In genomic region chr6:82135959-82136712, GRCm38 (mm10) we compare ENCODE assay signal across 29 mouse cellular contexts.
DNase-seq lines count a peak whose midpoint lies in the region; ATAC-seq and TF ChIP-seq lines count a peak whose summit lies in the region.
"Had no signal": no experiment of that assay in that cellular context is flagged by ENCODE, and none has a peak within 500 bp of the region (broad histone marks: within the 10 kb centered on the region; RNA-seq: fewer than 3 reads in every experiment).

No protein-coding gene starts in this region.

- no peaks in the 10 kb centered on the region for H3K27me3 ChIP-seq in heart, embryonic 11.5 days (ENCODE audit: control insufficient read depth, insufficient read depth, low read length)
- no peaks in the 10 kb centered on the region for H3K27me3 ChIP-seq in heart, embryonic 12.5 days (replicated peaks)
- no peaks in the 10 kb centered on the region for H3K27me3 ChIP-seq in megakaryocyte, embryonic 14.5 days (replicated peaks)
- H3K27me3 ChIP-seq: hindbrain, embryonic 15.5 days; midbrain, embryonic 12.5 days; neural tube, embryonic 12.5 days had no signal

- TF ChIP-seq POLR2A in brain, embryonic 14.5 days (IDR thresholded peaks at IDR 0.05; ENCODE audit: borderline replicate concordance, extremely low read depth, insufficient read depth, insufficient read length, poor library complexity, severe bottlenecking) = no peak

- ATAC-seq in heart, embryonic 11.5 days (replicated peaks; ENCODE audit: insufficient number of reproducible peaks, low FRiP score, low TSS enrichment) = 0 out of 2 replicates have a peak, but pooled peaks have one; percentile 22
- no peak for ATAC-seq in heart, embryonic 12.5 days (ENCODE audit: insufficient number of reproducible peaks, low FRiP score)
- no peak for ATAC-seq in megakaryocyte, adult 5-6 weeks (ENCODE audit: poor library complexity, severe bottlenecking)
- ATAC-seq: CD4-positive, CD25-positive, alpha-beta regulatory T cell, adult 4 months; intestine, embryonic 16.5 days had no signal

- DNase-seq in MN1 (ENCODE audit: low spot score) = peak; percentile 8
- peak; percentile 52 for DNase-seq in brain, embryonic 14.5 days (ENCODE audit: low read depth)
- no peak for DNase-seq in right cerebral cortex, adult 2 months (ENCODE audit: low spot score in 2 of 2)
- DNase-seq in kidney, postnatal 4 days = no peak
- DNase-seq: adrenal gland, postnatal 25 days; cerebellum, adult 8-10 months; cerebellum, postnatal 36 days; gastrocnemius, adult 2 months; gastrocnemius, postnatal 36 days; heart, adult 2 months; heart, postnatal 14 days; kidney, adult 9 months; kidney, postnatal 10 days; layer of hippocampus, adult 9-11 months; liver; lung, adult 2 months; lung, postnatal 10 days; right cerebral cortex, adult 18-20 months had no signal

- no peak for TF ChIP-seq CTCF in brain, embryonic 14.5 days (IDR thresholded peaks at IDR 0.05; ENCODE audit: borderline replicate concordance, extremely low read depth, insufficient read depth, insufficient read length)

- no peak overlapping the region for H3K4me3 ChIP-seq in heart, embryonic 11.5 days (ENCODE audit: low read depth, low read length)
- no peak overlapping the region for H3K4me3 ChIP-seq in heart, embryonic 12.5 days
- H3K4me3 ChIP-seq in megakaryocyte, embryonic 14.5 days (replicated peaks) = peak overlapping the region; percentile 19
- H3K4me3 ChIP-seq: gastrocnemius, adult 2 months; heart, adult 2 months; hindbrain, embryonic 15.5 days; midbrain, embryonic 12.5 days; neural tube, embryonic 12.5 days had no signal

- H3K9ac ChIP-seq in heart, embryonic 11.5 days (ENCODE audit: low read depth, low read length) = no peak overlapping the region
- no peak overlapping the region for H3K9ac ChIP-seq in heart, embryonic 12.5 days
- H3K9ac ChIP-seq: hindbrain, embryonic 15.5 days; liver, embryonic 14.5 days; midbrain, embryonic 12.5 days; neural tube, embryonic 12.5 days had no signal

- H3K9me3 ChIP-seq in heart, embryonic 11.5 days (replicated peaks; ENCODE audit: control insufficient read depth, low read length) = 0 out of 2 replicates have a peak, but pooled peaks cover 2% of the 10 kb centered on the region
- H3K9me3 ChIP-seq in heart, embryonic 12.5 days (replicated peaks) = peaks cover 5% of the 10 kb centered on the region; the same call in 1 of the 2 replicates
- peaks cover 17% of the 10 kb centered on the region for H3K9me3 ChIP-seq in megakaryocyte, embryonic 14.5 days
- H3K9me3 ChIP-seq: hindbrain, embryonic 15.5 days; neural tube, embryonic 12.5 days had no signal

- H3K27ac ChIP-seq in heart, embryonic 11.5 days (ENCODE audit: low read depth, low read length) = no peak overlapping the region
- H3K27ac ChIP-seq in heart, embryonic 12.5 days (ENCODE audit: poor library complexity, severe bottlenecking) = no peak overlapping the region
- H3K27ac ChIP-seq: gastrocnemius, adult 2 months; heart, adult 2 months; hindbrain, embryonic 15.5 days; liver, embryonic 14.5 days; macrophage; midbrain, embryonic 12.5 days; neural tube, embryonic 12.5 days had no signal

- WGBS in heart, embryonic 11.5 days (ENCODE audit: insufficient replicate concordance) = 54% methylated on average over 13 of the region's 13 CpGs
- 37% methylated on average over 13 of the region's 13 CpGs for WGBS in heart, embryonic 12.5 days

- H3K36me3 ChIP-seq in heart, embryonic 11.5 days (ENCODE audit: control insufficient read depth, insufficient read depth, low read length) = no peaks in the 10 kb centered on the region
- H3K36me3 ChIP-seq in heart, embryonic 12.5 days = no peaks in the 10 kb centered on the region
- no peaks in the 10 kb centered on the region for H3K36me3 ChIP-seq in megakaryocyte, embryonic 14.5 days (replicated peaks; ENCODE audit: low read length)
- H3K36me3 ChIP-seq: hindbrain, embryonic 15.5 days; midbrain, embryonic 12.5 days; neural tube, embryonic 12.5 days had no signal

- peaks cover 5% of the 10 kb centered on the region; the same call in 1 of the 2 replicates for H3K4me1 ChIP-seq in heart, embryonic 11.5 days (ENCODE audit: control insufficient read depth, insufficient read depth, low read length)
- peaks cover 13% of the 10 kb centered on the region for H3K4me1 ChIP-seq in heart, embryonic 12.5 days (replicated peaks)
- peaks cover 21% of the 10 kb centered on the region for H3K4me1 ChIP-seq in megakaryocyte, embryonic 14.5 days
- H3K4me1 ChIP-seq: hindbrain, embryonic 15.5 days; midbrain, embryonic 12.5 days had no signal

- H3K4me2 ChIP-seq in heart, embryonic 11.5 days = no peak overlapping the region
- no peak overlapping the region for H3K4me2 ChIP-seq in heart, embryonic 12.5 days
- H3K4me2 ChIP-seq: hindbrain, embryonic 15.5 days; midbrain, embryonic 12.5 days; neural tube, embryonic 12.5 days had no signal

Comparison
In these comparisons a context has a peak if more than half of its experiments do, and no peak if none do; other contexts are left out.
1. DNase-seq: peak in MN1 (single experiment) and brain, embryonic 14.5 days (single experiment); none in right cerebral cortex, adult 2 months (0 of 2) and kidney, postnatal 4 days (0 of 2).